Comparison of ENCODE assay signal across 19 mouse cellular contexts in the genomic region with DNA sequence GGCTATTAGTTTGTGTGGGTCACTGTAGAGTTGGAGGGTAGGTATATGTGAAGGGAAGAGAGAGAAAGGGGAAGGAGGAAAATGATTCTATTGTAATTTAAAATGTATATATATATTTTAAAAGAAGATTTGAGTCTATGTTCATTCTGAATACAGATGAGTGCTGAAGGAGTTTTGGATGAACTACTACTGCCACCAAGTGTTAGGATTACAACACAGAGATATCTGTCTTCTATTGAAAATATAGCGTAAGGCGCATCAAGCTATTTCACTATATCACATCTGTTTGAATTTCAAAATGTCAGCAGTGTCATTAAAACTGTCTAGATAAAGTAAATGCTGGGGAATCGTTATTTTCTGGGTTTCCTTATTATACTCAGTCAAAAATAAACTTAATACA. TPM values are rescaled to one million over a fixed set of nuclear protein-coding genes. Genes with fewer than 3 reads are reported as not detected.
DNase-seq lines count a peak whose midpoint lies in the region; ATAC-seq and TF ChIP-seq lines count a peak whose summit lies in the region.
"Had no signal": no experiment of that assay in that cellular context is flagged by ENCODE, and none has a peak within 500 bp of the region (broad histone marks: within the 10 kb centered on the region; RNA-seq: fewer than 3 reads in every experiment).

No protein-coding gene starts in this region.

- no peak overlapping the region for H3K9ac ChIP-seq in embryonic facial prominence, embryonic 11.5 days (replicated peaks; ENCODE audit: low read length)
- H3K9ac ChIP-seq in hindbrain, postnatal 0 days (replicated peaks; ENCODE audit: low read length), result no peak overlapping the region
- H3K9ac ChIP-seq in hindbrain, embryonic 13.5 days, result no peak overlapping the region
- no peak overlapping the region for H3K9ac ChIP-seq in midbrain, embryonic 15.5 days
- H3K9ac ChIP-seq: intestine, embryonic 15.5 days had no signal

- no peaks in the 10 kb centered on the region for H3K36me3 ChIP-seq in embryonic facial prominence, embryonic 11.5 days (replicated peaks; ENCODE audit: control insufficient read depth, insufficient read depth, low read depth, low read length)
- no peaks in the 10 kb centered on the region for H3K36me3 ChIP-seq in embryonic facial prominence, embryonic 10.5 days (replicated peaks)
- no peaks in the 10 kb centered on the region for H3K36me3 ChIP-seq in hindbrain, postnatal 0 days (ENCODE audit: insufficient read depth, low read length)
- H3K36me3 ChIP-seq in hindbrain, embryonic 13.5 days, result no peaks in the 10 kb centered on the region
- no peaks in the 10 kb centered on the region for H3K36me3 ChIP-seq in midbrain, embryonic 15.5 days (replicated peaks)
- no peaks in the 10 kb centered on the region for H3K36me3 ChIP-seq in midbrain, embryonic 10.5 days
- H3K36me3 ChIP-seq: intestine, embryonic 15.5 days had no signal

- DNase-seq in embryonic facial prominence, embryonic 11.5 days (ENCODE audit: low spot score), result peak; percentile 41
- no peak for DNase-seq in embryonic facial prominence, embryonic 10.5 days (ENCODE audit: low spot score)
- DNase-seq in hindbrain, postnatal 0 days (ENCODE audit: low spot score), result peak; percentile 65
- no peak for DNase-seq in midbrain, embryonic 10.5 days (ENCODE audit: low spot score)
- DNase-seq in embryo, embryonic 11 days, result peak; percentile 19
- DNase-seq: adrenal gland, adult 2 months; heart, postnatal 14 days; kidney, postnatal 4 days; liver; lung, postnatal 4 days; spleen, adult 18-20 months; thymus, postnatal 4 days had no signal

- WGBS in embryonic facial prominence, embryonic 11.5 days, result 84% methylated on average over 3 of the region's 3 CpGs
- 84% methylated on average over 3 of the region's 3 CpGs for WGBS in embryonic facial prominence, embryonic 10.5 days
- WGBS in hindbrain, postnatal 0 days, result 69% methylated on average over 3 of the region's 3 CpGs
- 79% methylated on average over 3 of the region's 3 CpGs for WGBS in hindbrain, embryonic 13.5 days
- WGBS in midbrain, embryonic 15.5 days, result 74% methylated on average over 3 of the region's 3 CpGs
- 86% methylated on average over 3 of the region's 3 CpGs for WGBS in midbrain, embryonic 10.5 days

- ATAC-seq in embryonic facial prominence, embryonic 11.5 days (replicated peaks; ENCODE audit: insufficient number of reproducible peaks, low FRiP score, low TSS enrichment, low read depth), result no peak
- no peak for ATAC-seq in hindbrain, postnatal 0 days
- no peak for ATAC-seq in hindbrain, embryonic 13.5 days (ENCODE audit: low FRiP score)
- peak; percentile 69 for ATAC-seq in midbrain, embryonic 15.5 days (replicated peaks)
- no peak for ATAC-seq in activated CD4-positive, CD25-positive, alpha-beta regulatory T cell, adult 4 months
- ATAC-seq: intestine, embryonic 15.5 days had no signal

- no peaks in the 10 kb centered on the region for H3K4me1 ChIP-seq in embryonic facial prominence, embryonic 11.5 days (ENCODE audit: control insufficient read depth, insufficient read depth, low read length)
- H3K4me1 ChIP-seq in embryonic facial prominence, embryonic 10.5 days, result no peaks in the 10 kb centered on the region
- no peaks in the 10 kb centered on the region for H3K4me1 ChIP-seq in hindbrain, postnatal 0 days (ENCODE audit: insufficient read depth, low read length)
- no peaks in the 10 kb centered on the region for H3K4me1 ChIP-seq in hindbrain, embryonic 13.5 days (replicated peaks)
- H3K4me1 ChIP-seq in midbrain, embryonic 15.5 days, result no peaks in the 10 kb centered on the region
- no peaks in the 10 kb centered on the region for H3K4me1 ChIP-seq in midbrain, embryonic 10.5 days
- H3K4me1 ChIP-seq: intestine, embryonic 15.5 days had no signal

- no peaks in the 10 kb centered on the region for H3K27me3 ChIP-seq in embryonic facial prominence, embryonic 11.5 days (ENCODE audit: control insufficient read depth, insufficient read depth, low read length)
- no peaks in the 10 kb centered on the region for H3K27me3 ChIP-seq in embryonic facial prominence, embryonic 10.5 days (replicated peaks; ENCODE audit: low read depth, poor library complexity, severe bottlenecking)
- H3K27me3 ChIP-seq in hindbrain, postnatal 0 days (ENCODE audit: insufficient read depth, low read length), result no peaks in the 10 kb centered on the region
- no peaks in the 10 kb centered on the region for H3K27me3 ChIP-seq in hindbrain, embryonic 13.5 days
- no peaks in the 10 kb centered on the region for H3K27me3 ChIP-seq in midbrain, embryonic 15.5 days (replicated peaks)
- H3K27me3 ChIP-seq in midbrain, embryonic 10.5 days (ENCODE audit: low read depth, poor library complexity, severe bottlenecking), result no peaks in the 10 kb centered on the region
- H3K27me3 ChIP-seq: intestine, embryonic 15.5 days had no signal

- no peak overlapping the region for H3K4me2 ChIP-seq in embryonic facial prominence, embryonic 11.5 days (ENCODE audit: low read depth, low read length)
- no peak overlapping the region for H3K4me2 ChIP-seq in hindbrain, postnatal 0 days (ENCODE audit: low read depth, low read length)
- no peak overlapping the region for H3K4me2 ChIP-seq in hindbrain, embryonic 13.5 days
- H3K4me2 ChIP-seq in midbrain, embryonic 15.5 days, result no peak overlapping the region
- H3K4me2 ChIP-seq: intestine, embryonic 15.5 days had no signal

- no peak overlapping the region for H3K4me3 ChIP-seq in embryonic facial prominence, embryonic 11.5 days (ENCODE audit: low read depth, low read length)
- no peak overlapping the region for H3K4me3 ChIP-seq in embryonic facial prominence, embryonic 10.5 days
- no peak overlapping the region for H3K4me3 ChIP-seq in hindbrain, postnatal 0 days (ENCODE audit: low read length)
- H3K4me3 ChIP-seq in hindbrain, embryonic 13.5 days, result no peak overlapping the region
- H3K4me3 ChIP-seq in midbrain, embryonic 15.5 days, result no peak overlapping the region
- H3K4me3 ChIP-seq in midbrain, embryonic 10.5 days, result no peak overlapping the region
- H3K4me3 ChIP-seq: intestine, embryonic 15.5 days; myocyte had no signal

- no peak overlapping the region for H3K27ac ChIP-seq in embryonic facial prominence, embryonic 11.5 days (replicated peaks; ENCODE audit: low read depth, low read length)
- no peak overlapping the region for H3K27ac ChIP-seq in embryonic facial prominence, embryonic 10.5 days (replicated peaks)
- H3K27ac ChIP-seq in hindbrain, postnatal 0 days, result no peak overlapping the region
- H3K27ac ChIP-seq in hindbrain, embryonic 13.5 days, result no peak overlapping the region
- no peak overlapping the region for H3K27ac ChIP-seq in midbrain, embryonic 15.5 days
- no peak overlapping the region for H3K27ac ChIP-seq in midbrain, embryonic 10.5 days (replicated peaks)
- H3K27ac ChIP-seq: intestine, embryonic 15.5 days had no signal

- TF ChIP-seq CTCF in hindbrain, postnatal 0 days (IDR thresholded peaks at IDR 0.05; ENCODE audit: low read depth), result peak; percentile 56

- H3K9me3 ChIP-seq in embryonic facial prominence, embryonic 11.5 days (replicated peaks; ENCODE audit: control insufficient read depth, low read length), result no peaks in the 10 kb centered on the region
- peaks cover 7% of the 10 kb centered on the region for H3K9me3 ChIP-seq in embryonic facial prominence, embryonic 10.5 days
- no peaks in the 10 kb centered on the region for H3K9me3 ChIP-seq in hindbrain, postnatal 0 days (ENCODE audit: low read length)
- H3K9me3 ChIP-seq in hindbrain, embryonic 13.5 days, result 0 out of 2 replicates have a peak, but pooled peaks cover 4% of the 10 kb centered on the region
- 0 out of 2 replicates have a peak, but pooled peaks cover 4% of the 10 kb centered on the region for H3K9me3 ChIP-seq in midbrain, embryonic 15.5 days
- peaks cover 12% of the 10 kb centered on the region; the same call in 1 of the 2 replicates for H3K9me3 ChIP-seq in midbrain, embryonic 10.5 days (replicated peaks)

RNA-seq across cellular contexts. Expression of gene Ccer1, which starts 3.4 kb away (rescaled TPM):
- polyA plus RNA-seq in embryonic facial prominence, embryonic 11.5 days (2014; fragmentation: Nextera tagmentation; extraction: Ambion mirVana), result not detected in 2 replicates
- polyA plus RNA-seq in embryonic facial prominence, embryonic 10.5 days (2016; fragmentation: Nextera tagmentation; extraction: Ambion mirVana), result not detected in 2 replicates
- total RNA-seq in hindbrain, postnatal 0 days (2014; rRNA removed), result not detected in 2 replicates
- polyA plus RNA-seq in hindbrain, postnatal 0 days (2015; fragmentation: Nextera tagmentation; extraction: Ambion mirVana), result not detected in 2 replicates
- not detected in 2 replicates for polyA plus RNA-seq in hindbrain, embryonic 13.5 days (2015; fragmentation: Nextera tagmentation; extraction: Ambion mirVana)
- not detected in 2 replicates for polyA plus RNA-seq in midbrain, embryonic 15.5 days (2015; fragmentation: Nextera tagmentation; extraction: Ambion mirVana)
- not detected in 2 replicates for polyA plus RNA-seq in midbrain, embryonic 10.5 days (2016; fragmentation: Nextera tagmentation; extraction: Ambion mirVana)
- polyA plus RNA-seq in activated CD4-positive, CD25-positive, alpha-beta regulatory T cell, adult 4 months (2017; shearing (Covaris generic)), result under 1 TPM in 1 of 2 experiments, not detected in 1; 0.29 TPM
- total RNA-seq: adrenal gland, adult 2 months; granulocyte monocyte progenitor cell, adult 5-6 weeks; heart, postnatal 14 days; left cerebral cortex, adult 8-10 months had no signal
- polyA plus RNA-seq: adrenal gland, adult 2 months; intestine, embryonic 15.5 days; myocyte had no signal

RNA-seq across cellular contexts. Expression of gene C030005K15Rik, which starts 37.1 kb away (rescaled TPM):
- polyA plus RNA-seq in embryonic facial prominence, embryonic 11.5 days (2014; fragmentation: Nextera tagmentation; extraction: Ambion mirVana), result not detected in 2 replicates
- not detected in 2 replicates for polyA plus RNA-seq in embryonic facial prominence, embryonic 10.5 days (2016; fragmentation: Nextera tagmentation; extraction: Ambion mirVana)
- not detected in 2 replicates for total RNA-seq in hindbrain, postnatal 0 days (2014; rRNA removed)
- not detected in 2 replicates for polyA plus RNA-seq in hindbrain, postnatal 0 days (2015; fragmentation: Nextera tagmentation; extraction: Ambion mirVana)
- polyA plus RNA-seq in hindbrain, embryonic 13.5 days (2015; fragmentation: Nextera tagmentation; extraction: Ambion mirVana), result not detected in 2 replicates
- polyA plus RNA-seq in midbrain, embryonic 15.5 days (2015; fragmentation: Nextera tagmentation; extraction: Ambion mirVana), result not detected in 2 replicates
- polyA plus RNA-seq in midbrain, embryonic 10.5 days (2016; fragmentation: Nextera tagmentation; extraction: Ambion mirVana), result not detected in 2 replicates
- polyA plus RNA-seq in activated CD4-positive, CD25-positive, alpha-beta regulatory T cell, adult 4 months (2017; shearing (Covaris generic)), result not detected
- total RNA-seq: adrenal gland, adult 2 months; granulocyte monocyte progenitor cell, adult 5-6 weeks; heart, postnatal 14 days had no signal
- polyA plus RNA-seq: adrenal gland, adult 2 months; intestine, embryonic 15.5 days; myocyte had no signal

RNA-seq across cellular contexts. Expression of gene Epyc, which starts 45.6 kb away (rescaled TPM):
- polyA plus RNA-seq in embryonic facial prominence, embryonic 11.5 days (2014; fragmentation: Nextera tagmentation; extraction: Ambion mirVana), result 2.0 and 2.1 TPM in 2 replicates
- 0.19 and 0.30 TPM in 2 replicates for polyA plus RNA-seq in embryonic facial prominence, embryonic 10.5 days (2016; fragmentation: Nextera tagmentation; extraction: Ambion mirVana)
- total RNA-seq in hindbrain, postnatal 0 days (2014; rRNA removed), result 0.16 TPM in 1 of 2 replicates, not detected in the other
- polyA plus RNA-seq in hindbrain, postnatal 0 days (2015; fragmentation: Nextera tagmentation; extraction: Ambion mirVana), result 0.25 and 0.33 TPM in 2 replicates
- polyA plus RNA-seq in hindbrain, embryonic 13.5 days (2015; fragmentation: Nextera tagmentation; extraction: Ambion mirVana), result 0.25 and 0.92 TPM in 2 replicates
- polyA plus RNA-seq in midbrain, embryonic 15.5 days (2015; fragmentation: Nextera tagmentation; extraction: Ambion mirVana), result 0.24 and 0.50 TPM in 2 replicates
- polyA plus RNA-seq in midbrain, embryonic 10.5 days (2016; fragmentation: Nextera tagmentation; extraction: Ambion mirVana), result 0.35 and 1.8 TPM in 2 replicates
- polyA plus RNA-seq in activated CD4-positive, CD25-positive, alpha-beta regulatory T cell, adult 4 months (2017; shearing (Covaris generic)), result not detected
- total RNA-seq: granulocyte monocyte progenitor cell, adult 5-6 weeks had no signal
- polyA plus RNA-seq: adrenal gland, adult 2 months; myocyte had no signal

Comparison
In these comparisons a context has a peak if more than half of its experiments do, and no peak if none do; other contexts are left out.
1. DNase-seq: peak in embryonic facial prominence, embryonic 11.5 days (single experiment), hindbrain, postnatal 0 days (single experiment) and embryo, embryonic 11 days (single experiment); none in embryonic facial prominence, embryonic 10.5 days (single experiment) and midbrain, embryonic 10.5 days (single experiment).